Mouse (Mus musculus) lung, embryonic 15.5 days (tissue): ENCODE data around the gene Hspg2. TPM values are rescaled to one million over a fixed set of nuclear protein-coding genes. Genes with fewer than 3 reads are reported as not detected.

Source experiments
- microRNA-seq: library from miRNA; unstranded; fragments of <30 nt; microRNA quantifications from one replicate; pipeline ENCODE4, GENCODE M21; 2016
- polyA plus RNA-seq: library from polyadenylated mRNA; unstranded; fragments of >200 nt; fragmentation: Nextera tagmentation; extraction: Ambion mirVana; gene quantifications from 2 replicates; pipeline ENCODE4 v1.2.1, GENCODE M21; 2015

The Hspg2 gene
- polyA plus RNA-seq, 1 experiment from 2014 or later, result 32.0 TPM

Small RNAs within 50 kb of the gene (microRNA-seq; reads per million reads assigned to microRNA genes)
- 1.1 reads per million for gene Mir7018

Other genes with a start within 250 kb of the Hspg2 start
- gene Wnt4, start 191.3 kb upstream of the Hspg2 start, polyA plus RNA-seq, result 1.8 and 1.9 TPM in 2 replicates
- 701 and 709 TPM in 2 replicates for gene Cdc42, start 111.0 kb upstream of the Hspg2 start, polyA plus RNA-seq
- gene Cela3a, start 59.0 kb upstream of the Hspg2 start, polyA plus RNA-seq, result not detected in 2 replicates
- 0.16 and 0.94 TPM in 2 replicates for gene Cela3b, start 38.2 kb upstream of the Hspg2 start, polyA plus RNA-seq
- not detected in 2 replicates for gene 1700013G24Rik, start 15.5 kb upstream of the Hspg2 start, polyA plus RNA-seq
- gene Ldlrad2, start 105.8 kb downstream of the Hspg2 start, polyA plus RNA-seq, result 0.41 TPM in 1 of 2 replicates, not detected in the other
- gene Usp48, start 125.0 kb downstream of the Hspg2 start, polyA plus RNA-seq, result 65.8 and 66.6 TPM in 2 replicates
- gene Rap1gap, start 196.0 kb downstream of the Hspg2 start, polyA plus RNA-seq, result 8.6 and 9.1 TPM in 2 replicates